Mouse (Mus musculus) urinary bladder, postnatal 10 days (tissue): ENCODE data around the gene Mta3.

Source experiments
- DNase-seq: peaks from one replicate; pipeline ENCODE4 v3.0.0; 2022; ENCODE audit warnings: low spot score

The Mta3 gene

GRCm38 (mm10) chr17:83810285-83810684 lies 104.3 kb downstream of the Mta3 start:
- no peak for DNase-seq

- no peak for DNase-seq
Measured at GRCm38 (mm10) chr17:83812200-83812944, 106.4 kb downstream of the Mta3 start.

GRCm38 (mm10) chr17:83813050-83813449 lies 107.1 kb downstream of the Mta3 start:
- DNase-seq = no peak

- DNase-seq = no peak
Measured at GRCm38 (mm10) chr17:83816996-83817395, 111.0 kb downstream of the Mta3 start.

GRCm38 (mm10) chr17:83819503-83819902 lies 113.5 kb downstream of the Mta3 start:
- no peak for DNase-seq

- no peak for DNase-seq
Measured at GRCm38 (mm10) chr17:83820701-83821100, 114.7 kb downstream of the Mta3 start.

GRCm38 (mm10) chr17:83821876-83822275 lies 115.9 kb downstream of the Mta3 start:
- DNase-seq = no peak

GRCm38 (mm10) chr17:83823835-83824234 lies 117.9 kb downstream of the Mta3 start:
- no peak for DNase-seq

GRCm38 (mm10) chr17:83829356-83829755 lies 123.4 kb downstream of the Mta3 start:
- no peak for DNase-seq

- DNase-seq = no peak
Measured at GRCm38 (mm10) chr17:83830616-83831292, 124.8 kb downstream of the Mta3 start.

GRCm38 (mm10) chr17:83834120-83834519 lies 128.2 kb downstream of the Mta3 start:
- no peak for DNase-seq

- no peak for DNase-seq
Measured at GRCm38 (mm10) chr17:83836048-83836447, 130.1 kb downstream of the Mta3 start.

- no peak for DNase-seq
Measured at GRCm38 (mm10) chr17:83837659-83838190, 131.8 kb downstream of the Mta3 start.

GRCm38 (mm10) chr17:83839132-83839531 lies 133.2 kb downstream of the Mta3 start:
- no peak for DNase-seq

GRCm38 (mm10) chr17:83841011-83841410 lies 135.0 kb downstream of the Mta3 start:
- DNase-seq = no peak

- no peak for DNase-seq
Measured at GRCm38 (mm10) chr17:83843780-83844179, 137.8 kb downstream of the Mta3 start.

- no peak for DNase-seq
Measured at GRCm38 (mm10) chr17:83845538-83845937, 139.6 kb downstream of the Mta3 start.

- no peak for DNase-seq
Measured at GRCm38 (mm10) chr17:83846301-83847021, 140.5 kb downstream of the Mta3 start.

- no peak for DNase-seq
Measured at GRCm38 (mm10) chr17:83847100-83847499, 141.1 kb downstream of the Mta3 start.

GRCm38 (mm10) chr17:83847815-83848214 lies 141.9 kb downstream of the Mta3 start, which contains the start of gene Haao:
Haao (minus strand) TSS chr17:83847963.
- DNase-seq = no peak

GRCm38 (mm10) chr17:83848482-83848881 lies 142.5 kb downstream of the Mta3 start:
- no peak for DNase-seq

GRCm38 (mm10) chr17:83849081-83849675 lies 143.2 kb downstream of the Mta3 start:
- DNase-seq = no peak
